Mouse (Mus musculus): ENCODE data around the gene Ubl4a.
"Not testable (repeated sequence)": the region's sequence is repeated elsewhere in the genome, so short reads cannot be mapped to it uniquely, and the experiment has no call there.

The Ubl4a gene

GRCm38 (mm10) chrX:74372888-74373549, at the start of gene Ubl4a, which contains the start of gene Slc10a3:
TSS of gene Ubl4a (minus strand) at chrX:74373218.
TSS of gene Slc10a3 (minus strand) at chrX:74373349.
- DNase-seq, result peak; percentile 92

DNA sequence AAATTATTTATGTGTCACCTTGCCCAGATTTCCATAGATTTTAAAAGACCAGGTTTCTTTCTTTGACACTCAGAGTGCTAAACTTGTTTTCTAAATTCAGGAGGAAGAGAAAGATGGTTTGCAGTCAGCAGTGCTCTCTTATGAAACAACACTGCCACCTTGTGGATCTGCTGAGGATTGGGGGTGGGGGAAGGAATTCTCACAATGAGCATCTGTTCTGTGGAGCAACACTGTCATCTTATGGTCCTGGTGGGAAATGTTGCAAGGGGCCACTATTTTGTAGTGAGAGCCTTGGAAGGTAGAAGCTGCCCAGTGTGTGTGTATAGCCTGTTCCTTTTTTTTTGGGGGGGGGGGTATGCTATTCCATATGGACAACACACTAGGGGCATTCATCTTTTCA, 40.4 kb upstream of the Ubl4a start:
- peak; percentile 80 for DNase-seq

DNA sequence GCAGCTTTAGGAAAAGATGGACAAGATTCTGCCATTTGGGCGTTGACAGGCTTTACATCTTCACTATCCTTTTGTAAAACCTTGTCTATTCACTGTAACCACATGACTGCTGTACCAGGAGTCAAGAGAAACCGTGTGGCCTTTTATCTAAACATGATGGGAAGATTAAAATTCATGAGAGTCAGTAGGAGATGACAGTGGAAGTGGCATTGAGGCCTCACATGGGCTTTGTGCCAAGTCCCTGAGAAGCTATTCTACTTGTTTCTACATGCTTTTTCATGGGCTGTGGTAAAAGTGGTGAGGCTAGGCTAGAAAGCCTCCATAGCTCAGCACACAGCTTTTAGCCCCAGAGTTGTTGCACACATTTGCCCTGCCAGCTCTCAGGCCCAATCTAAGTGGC, 35.3 kb upstream of the Ubl4a start:
- DNase-seq, result no peak

DNA sequence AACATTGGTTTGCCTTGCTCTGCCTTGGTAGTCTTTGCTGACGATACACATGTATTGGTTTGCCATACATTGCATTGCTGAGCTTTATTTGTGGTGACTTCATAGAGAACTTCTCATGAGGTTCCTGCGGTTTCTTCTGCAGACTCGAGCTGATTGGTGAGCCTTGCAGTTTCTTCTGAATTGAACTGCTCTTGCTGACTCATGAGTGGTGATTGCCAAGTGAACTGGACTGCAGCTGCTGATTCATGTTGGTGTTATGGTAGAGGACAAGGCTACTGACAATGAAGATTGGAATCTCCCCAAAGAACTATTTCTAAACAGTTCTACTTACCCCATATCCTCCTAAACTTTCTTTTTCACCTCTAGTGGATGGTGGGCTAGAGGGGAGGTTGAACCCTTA, 27.1 kb upstream of the Ubl4a start:
- no peak for DNase-seq

DNA sequence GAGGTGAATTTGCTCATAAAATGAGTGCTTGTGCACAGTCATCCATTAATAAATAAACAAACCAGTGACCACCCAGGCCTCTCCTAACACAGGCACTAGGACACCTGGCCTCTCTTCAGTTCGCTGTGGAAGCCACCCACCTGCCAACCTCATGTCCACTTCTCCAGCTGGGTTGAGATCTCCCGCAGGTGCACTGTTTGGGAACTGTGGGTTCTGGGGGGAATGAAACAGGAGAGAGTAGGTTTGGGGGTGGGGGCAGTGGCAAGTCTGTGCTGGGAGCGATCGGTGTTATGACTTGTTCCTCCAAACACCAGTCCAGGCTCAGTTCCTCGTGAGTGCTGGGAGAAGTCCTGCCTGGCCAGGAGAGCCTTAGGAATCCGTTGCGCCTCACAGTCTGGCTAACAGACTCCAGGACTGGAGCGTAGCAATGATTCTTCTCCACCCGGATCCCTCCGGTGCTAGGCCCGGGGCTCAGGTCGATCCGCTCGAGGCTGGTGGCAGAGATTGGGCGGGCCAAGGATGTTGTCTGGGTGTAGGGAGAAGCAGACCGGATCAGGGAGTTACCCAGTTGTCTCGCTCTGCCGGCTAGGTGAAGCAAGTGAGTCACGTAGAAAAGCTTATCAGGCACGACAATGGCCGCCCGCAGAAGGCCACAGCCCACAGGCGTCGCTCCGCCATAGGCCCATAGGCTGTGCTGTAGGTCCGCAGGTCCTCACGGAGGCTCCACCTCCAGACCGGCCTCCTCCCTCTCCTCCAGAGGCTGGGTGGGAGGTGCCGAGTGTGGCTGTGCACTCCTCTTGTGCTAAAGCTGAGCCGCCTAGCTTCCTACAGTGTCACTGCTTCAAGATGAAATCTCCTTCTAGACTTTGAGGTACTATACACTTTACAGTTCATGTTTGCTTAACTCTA, 19.8 kb upstream of the Ubl4a start, which contains the start of the genes Fam3a and Ikbkg:
Fam3a (minus strand) TSS at position 738 of the 909 bp plus-strand sequence.
Ikbkg (plus strand) TSS at position 756 of the 909 bp plus-strand sequence.
- DNase-seq, result peak; percentile 84

- DNase-seq, result no peak
Observed at GRCm38 (mm10) chrX:74388153-74388552, 15.1 kb upstream of the Ubl4a start.

DNA sequence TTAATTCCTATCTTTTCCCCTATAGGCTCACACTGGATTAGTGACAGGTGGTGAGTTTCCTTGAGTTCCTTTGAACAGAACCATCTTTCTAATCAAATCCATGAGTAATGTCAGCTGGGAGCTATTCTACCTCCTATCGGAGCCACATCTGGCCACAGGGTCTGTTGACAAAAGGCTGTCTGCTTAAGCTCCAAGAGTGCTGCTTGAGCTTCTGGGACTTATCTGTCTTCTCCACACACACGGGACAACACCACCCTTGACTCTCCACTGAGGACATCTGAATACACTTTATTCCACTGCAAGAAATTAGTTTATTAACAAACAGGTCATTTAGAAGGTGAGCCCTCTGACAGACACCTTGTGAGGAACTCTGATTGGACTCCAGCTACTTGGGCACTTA, 11.4 kb upstream of the Ubl4a start:
- no peak for DNase-seq

- DNase-seq, result peak; percentile 84
Observed at GRCm38 (mm10) chrX:74368209-74368909, 4.7 kb downstream of the Ubl4a start.

GRCm38 (mm10) chrX:74367512-74367911, 5.5 kb downstream of the Ubl4a start:
- no peak for DNase-seq

DNA sequence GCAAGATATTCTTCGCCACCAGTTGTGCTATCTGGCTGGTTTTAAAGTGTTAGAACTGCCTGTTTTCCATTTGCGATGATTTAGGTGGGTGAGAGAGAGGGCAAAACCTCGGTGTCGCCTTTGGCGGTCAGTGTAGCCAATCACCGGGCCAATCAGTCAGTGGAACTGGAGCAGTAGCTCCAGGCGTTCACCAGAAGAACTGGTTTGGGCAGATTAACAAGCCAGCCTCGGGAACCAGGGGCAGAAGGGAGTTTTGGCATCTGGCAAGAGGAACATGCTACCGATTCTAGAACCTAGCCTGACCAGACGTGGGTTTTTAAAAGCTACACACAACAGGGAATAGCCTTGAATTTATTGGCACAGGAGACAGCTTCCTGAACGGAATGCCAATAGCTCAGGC, 13.8 kb downstream of the Ubl4a start:
- DNase-seq, result peak; percentile 40

GRCm38 (mm10) chrX:74357069-74357468, 15.9 kb downstream of the Ubl4a start:
- DNase-seq, result not testable (repeated sequence)

- peak; percentile 81 for DNase-seq
Observed at GRCm38 (mm10) chrX:74353467-74353770, 19.6 kb downstream of the Ubl4a start, which contains the start of gene Lage3. TSS of gene Lage3 (minus strand) at chrX:74353618.

DNA sequence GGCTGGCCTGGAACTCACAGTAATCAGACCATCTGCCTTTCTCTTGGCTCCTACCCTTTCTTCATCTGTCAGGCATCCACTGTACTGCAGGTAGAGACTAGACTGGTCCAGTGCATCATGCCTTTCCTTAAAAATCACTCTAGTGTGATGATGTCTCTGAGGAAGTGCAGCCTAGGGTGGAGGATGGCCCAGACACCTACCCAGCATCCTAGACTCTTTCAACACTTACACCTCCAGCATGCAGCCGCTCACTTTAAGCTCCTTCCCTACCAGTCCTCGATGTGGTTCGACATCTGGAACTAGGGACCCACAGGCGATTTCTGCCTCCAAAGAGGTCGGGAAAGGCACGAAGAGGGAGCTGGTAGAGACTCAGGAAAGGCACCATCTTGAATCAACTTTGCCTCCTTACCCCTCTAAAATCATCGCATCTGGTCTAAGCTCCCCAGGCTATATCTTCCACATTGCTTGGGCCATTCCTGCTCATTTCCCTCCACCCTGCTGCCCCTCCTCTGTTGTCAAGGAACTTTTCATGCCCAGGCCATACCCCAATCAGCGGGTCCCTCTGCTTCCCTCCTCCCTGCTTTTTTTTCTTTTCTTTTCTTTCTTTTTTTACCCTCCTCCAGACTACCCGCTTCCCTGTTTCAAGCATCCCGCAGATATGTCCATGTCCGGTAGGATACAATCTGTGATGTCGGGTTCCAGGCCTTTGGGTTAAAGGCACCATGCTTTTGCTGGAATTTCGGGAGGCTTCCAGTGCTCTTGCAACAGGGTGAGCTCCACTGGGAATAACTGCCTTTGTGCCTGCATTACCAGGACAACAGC, 20.2 kb downstream of the Ubl4a start:
- no peak for DNase-seq

GRCm38 (mm10) chrX:74330166-74330930, 42.7 kb downstream of the Ubl4a start:
- DNase-seq, result no peak

GRCm38 (mm10) chrX:74329215-74329671, 43.8 kb downstream of the Ubl4a start:
- DNase-seq, result no peak

- peak; percentile 62 for DNase-seq
Observed at GRCm38 (mm10) chrX:74328725-74329161, 44.3 kb downstream of the Ubl4a start, which contains the start of gene Plxna3. TSS of gene Plxna3 (plus strand) at chrX:74329066.
